Mouse (Mus musculus): ENCODE measurements around the gene Qtrt2.

DNA sequence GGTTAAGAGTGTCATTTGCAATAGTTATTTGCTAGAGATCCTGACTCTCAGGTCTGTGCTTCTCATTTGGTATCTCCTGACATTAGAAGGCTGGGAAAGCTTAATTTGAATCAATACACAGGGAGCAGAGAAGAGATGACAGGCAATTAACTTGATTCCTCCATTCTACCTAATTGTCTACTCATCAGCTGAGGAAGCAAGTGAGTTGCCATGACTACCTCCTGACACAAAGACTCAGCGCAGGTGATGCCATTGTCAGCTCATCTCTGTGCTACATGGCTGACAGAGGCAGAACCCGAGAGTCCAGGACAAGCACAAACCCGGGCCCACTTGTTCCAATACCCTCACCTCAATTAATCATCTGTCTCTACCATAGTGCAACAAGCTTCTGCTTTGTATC is 99.1 kb downstream of the Qtrt2 start:
- no peak for TF ChIP-seq POLR2A (IDR thresholded peaks at IDR 0.05; ENCODE audit: insufficient read length, low read depth)
- no peak for TF ChIP-seq CEBPB (IDR thresholded peaks at IDR 0.05; ENCODE audit: insufficient read depth, poor library complexity, severe bottlenecking)
- TF ChIP-seq TCF3 (IDR thresholded peaks at IDR 0.05; ENCODE audit: insufficient read length, low read depth): no peak
- no peak for TF ChIP-seq POLR2AphosphoS2 (IDR thresholded peaks at IDR 0.05; ENCODE audit: insufficient read length, low read depth)
- no peak for TF ChIP-seq MYOD1 (IDR thresholded peaks at IDR 0.05; ENCODE audit: control insufficient read depth in 1 of 3, insufficient read length in 2 of 3, low read depth in 2 of 3)
- TF ChIP-seq MAX (IDR thresholded peaks at IDR 0.05; ENCODE audit: low read depth): no peak
- TF ChIP-seq E2F4 (IDR thresholded peaks at IDR 0.05; ENCODE audit: insufficient read depth): no peak
- TF ChIP-seq USF1 (IDR thresholded peaks at IDR 0.05; ENCODE audit: low read depth): no peak
- no peak for TF ChIP-seq TCF12 (IDR thresholded peaks at IDR 0.05; ENCODE audit: insufficient read depth, poor library complexity, severe bottlenecking)
- TF ChIP-seq SRF (IDR thresholded peaks at IDR 0.05; ENCODE audit: control insufficient read depth, insufficient read length, low read depth): no peak
- no peak for TF ChIP-seq MYOG (IDR thresholded peaks at IDR 0.05; ENCODE audit: control insufficient read depth in 1 of 3, insufficient read depth in 1 of 3, insufficient read length in 2 of 3, low read depth in 2 of 3)
- no peak for TF ChIP-seq REST (IDR thresholded peaks at IDR 0.05; ENCODE audit: insufficient read depth, insufficient read length)

Measured in myocyte (in vitro differentiated cells).